In the genomic region with DNA sequence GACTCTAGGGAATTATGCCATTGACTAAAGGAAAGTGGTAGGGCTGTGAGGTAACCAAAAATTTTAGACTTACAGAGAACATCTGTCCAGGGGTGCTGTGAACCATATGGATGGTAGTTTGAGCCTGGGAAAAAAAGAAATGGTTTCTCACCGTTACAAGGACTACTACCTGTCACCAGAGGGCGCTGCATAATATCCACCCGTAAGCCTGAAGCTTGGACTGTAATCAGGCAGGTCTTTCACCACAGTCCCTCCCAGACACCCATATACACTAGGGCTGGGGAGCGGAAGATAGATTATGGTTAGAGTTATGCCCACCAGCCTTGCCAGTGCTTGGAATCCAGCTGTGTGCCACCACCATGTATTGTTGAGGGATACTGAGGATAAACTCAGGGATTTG, we compare ENCODE assay signal across 9 mouse cellular contexts. TPM values are rescaled to one million over a fixed set of nuclear protein-coding genes. Genes with fewer than 3 reads are reported as not detected.
A peak's percentile ranks its signal among the peaks of the same experiment; 100 is the strongest.
DNase-seq lines count a peak whose midpoint lies in the region; ATAC-seq and TF ChIP-seq lines count a peak whose summit lies in the region.
"Had no signal": no experiment of that assay in that cellular context is flagged by ENCODE, and none has a peak within 500 bp of the region (broad histone marks: within the 10 kb centered on the region; RNA-seq: fewer than 3 reads in every experiment).

No protein-coding gene starts in this region.

- no peaks in the 10 kb centered on the region for H3K79me2 ChIP-seq in CH12.LX (replicated peaks; ENCODE audit: control insufficient read depth, extremely low read depth, insufficient read depth, poor library complexity, severe bottlenecking)

- no peak overlapping the region for H3K4me3 ChIP-seq in hindbrain, embryonic 14.5 days (replicated peaks; ENCODE audit: low read length)
- H3K4me3 ChIP-seq in hindbrain, embryonic 16.5 days (ENCODE audit: low read length): no peak overlapping the region
- H3K4me3 ChIP-seq in CH12.LX (replicated peaks in 1 of 3; ENCODE audit: low read depth in 2 of 3, low read length in 2 of 3, poor library complexity in 1 of 3): no peak overlapping the region
- no peak overlapping the region for H3K4me3 ChIP-seq in embryonic facial prominence, embryonic 14.5 days (ENCODE audit: low read depth, low read length)
- no peak overlapping the region for H3K4me3 ChIP-seq in midbrain, postnatal 0 days (ENCODE audit: low read depth, low read length)
- H3K4me3 ChIP-seq: limb, embryonic 13.5 days had no signal

- H3K9me3 ChIP-seq in hindbrain, embryonic 14.5 days (ENCODE audit: control insufficient read depth, low read length): no peaks in the 10 kb centered on the region
- H3K9me3 ChIP-seq in hindbrain, embryonic 16.5 days (ENCODE audit: control insufficient read depth, low read length): no peaks in the 10 kb centered on the region
- H3K9me3 ChIP-seq in CH12.LX (replicated peaks; ENCODE audit: low read length): no peaks in the 10 kb centered on the region
- no peaks in the 10 kb centered on the region for H3K9me3 ChIP-seq in embryonic facial prominence, embryonic 14.5 days (ENCODE audit: control insufficient read depth, low read length)
- H3K9me3 ChIP-seq in midbrain, postnatal 0 days (ENCODE audit: low read length): no peaks in the 10 kb centered on the region
- H3K9me3 ChIP-seq: limb, embryonic 13.5 days had no signal

- no peaks in the 10 kb centered on the region for H3K4me1 ChIP-seq in hindbrain, embryonic 14.5 days (replicated peaks; ENCODE audit: control insufficient read depth, insufficient read depth, low read length)
- no peaks in the 10 kb centered on the region for H3K4me1 ChIP-seq in hindbrain, embryonic 16.5 days (ENCODE audit: control insufficient read depth, insufficient read depth, low read depth, low read length)
- H3K4me1 ChIP-seq in CH12.LX (ENCODE audit: control insufficient read depth in 1 of 2, insufficient read depth in 2 of 2): peaks cover 6 to 11% of the 10 kb centered on the region in 2 experiments
- H3K4me1 ChIP-seq in embryonic facial prominence, embryonic 14.5 days (ENCODE audit: control insufficient read depth, insufficient read depth, low read length): 0 out of 2 replicates have a peak, but pooled peaks cover under 1% of the 10 kb centered on the region
- H3K4me1 ChIP-seq in midbrain, postnatal 0 days (ENCODE audit: insufficient read depth, low read length): no peaks in the 10 kb centered on the region

- ATAC-seq in hindbrain, embryonic 14.5 days (ENCODE audit: low FRiP score): no peak
- no peak for ATAC-seq in hindbrain, embryonic 16.5 days
- no peak for ATAC-seq in embryonic facial prominence, embryonic 14.5 days (ENCODE audit: low read depth)
- ATAC-seq in midbrain, postnatal 0 days (ENCODE audit: low FRiP score): no peak

- 26% methylated on average over 4 of the region's 4 CpGs for WGBS in hindbrain, embryonic 14.5 days
- WGBS in hindbrain, embryonic 16.5 days: 26% methylated on average over 4 of the region's 4 CpGs
- 18% methylated on average over 4 of the region's 4 CpGs for WGBS in embryonic facial prominence, embryonic 14.5 days
- WGBS in midbrain, postnatal 0 days: 24% methylated on average over 4 of the region's 4 CpGs

- no peak overlapping the region for H3K4me2 ChIP-seq in hindbrain, embryonic 14.5 days (replicated peaks)
- H3K4me2 ChIP-seq in hindbrain, embryonic 16.5 days (ENCODE audit: low read length): no peak overlapping the region
- H3K4me2 ChIP-seq in CH12.LX (ENCODE audit: insufficient read depth, low read depth, poor library complexity, severe bottlenecking): no peak overlapping the region
- no peak overlapping the region for H3K4me2 ChIP-seq in embryonic facial prominence, embryonic 14.5 days (ENCODE audit: low read depth, low read length)
- H3K4me2 ChIP-seq in midbrain, postnatal 0 days (ENCODE audit: low read depth, low read length, poor library complexity, severe bottlenecking): no peak overlapping the region
- H3K4me2 ChIP-seq: limb, embryonic 13.5 days had no signal

- TF ChIP-seq CTCF in CH12.LX (conservative IDR thresholded peaks at IDR 0.05 in 1 of 2, IDR thresholded peaks at IDR 0.05 in 1 of 2; ENCODE audit: low read depth in 2 of 2, low read length in 2 of 2): peak; percentile 83 to 93
- TF ChIP-seq CTCF in midbrain, postnatal 0 days (IDR thresholded peaks at IDR 0.05): peak; percentile 70

- H3K27ac ChIP-seq in hindbrain, embryonic 14.5 days: no peak overlapping the region
- no peak overlapping the region for H3K27ac ChIP-seq in hindbrain, embryonic 16.5 days (ENCODE audit: low read depth, low read length)
- no peak overlapping the region for H3K27ac ChIP-seq in CH12.LX (ENCODE audit: insufficient read depth, low read depth)
- no peak overlapping the region for H3K27ac ChIP-seq in embryonic facial prominence, embryonic 14.5 days (replicated peaks; ENCODE audit: low read depth, low read length)
- no peak overlapping the region for H3K27ac ChIP-seq in midbrain, postnatal 0 days (ENCODE audit: low read depth, low read length)
- H3K27ac ChIP-seq: limb, embryonic 13.5 days had no signal

- H3K9ac ChIP-seq in hindbrain, embryonic 14.5 days: no peak overlapping the region
- H3K9ac ChIP-seq in hindbrain, embryonic 16.5 days (ENCODE audit: low read depth, low read length): no peak overlapping the region
- H3K9ac ChIP-seq in CH12.LX (ENCODE audit: insufficient read depth, low read depth): no peak overlapping the region
- no peak overlapping the region for H3K9ac ChIP-seq in embryonic facial prominence, embryonic 14.5 days (ENCODE audit: low read depth, low read length)
- no peak overlapping the region for H3K9ac ChIP-seq in midbrain, postnatal 0 days (replicated peaks; ENCODE audit: low read length, poor library complexity, severe bottlenecking)
- H3K9ac ChIP-seq: limb, embryonic 13.5 days had no signal

- peak; percentile 81 for TF ChIP-seq RAD21 in CH12.LX (IDR thresholded peaks at IDR 0.05; ENCODE audit: low read depth, low read length)

- TF ChIP-seq POLR2A in CH12.LX (IDR thresholded peaks at IDR 0.05; ENCODE audit: low read depth, low read length): no peak

- in situ Hi-C loops in CH12.LX (cut with MboI; ENCODE audit: low pct_ligation_motif_present, low pct_unique_long_range_greater_than_20kb, low sequenced_read_pairs): no loop called here

- H3K36me3 ChIP-seq in hindbrain, embryonic 14.5 days (replicated peaks; ENCODE audit: control insufficient read depth, insufficient read depth): no peaks in the 10 kb centered on the region
- H3K36me3 ChIP-seq in hindbrain, embryonic 16.5 days (ENCODE audit: control insufficient read depth, insufficient read depth, low read length): no peaks in the 10 kb centered on the region
- peaks cover 0 to 41% of the 10 kb centered on the region in 2 experiments for H3K36me3 ChIP-seq in CH12.LX (replicated peaks in 1 of 2; ENCODE audit: control insufficient read depth in 1 of 2, insufficient read depth in 1 of 2, low read length in 1 of 2)
- H3K36me3 ChIP-seq in embryonic facial prominence, embryonic 14.5 days (ENCODE audit: control insufficient read depth, insufficient read depth, low read length): no peaks in the 10 kb centered on the region
- no peaks in the 10 kb centered on the region for H3K36me3 ChIP-seq in midbrain, postnatal 0 days (ENCODE audit: insufficient read depth, low read length)
- H3K36me3 ChIP-seq: limb, embryonic 13.5 days had no signal

- no peak for TF ChIP-seq EP300 in CH12.LX (IDR thresholded peaks at IDR 0.05; ENCODE audit: low read length)

- dilution Hi-C loops in CH12.LX (cut with MboI; ENCODE audit: extremely low pct_ligation_motif_present, extremely low pct_unique_long_range_greater_than_20kb, low sequenced_read_pairs): no loop called here

- peak; percentile 57 for DNase-seq in hindbrain, embryonic 14.5 days (ENCODE audit: low spot score)
- DNase-seq in CH12.LX (ENCODE audit: extremely low read depth): peak; percentile 82
- DNase-seq in adrenal gland, adult 18-20 months (ENCODE audit: low spot score in 2 of 2): peak; percentile 42 to 48
- DNase-seq in embryonic facial prominence, embryonic 14.5 days (ENCODE audit: low spot score): peak; percentile 60
- peak; percentile 17 for DNase-seq in layer of hippocampus, adult 9-11 months
- DNase-seq in midbrain, postnatal 0 days (ENCODE audit: low spot score): peak; percentile 65
- DNase-seq in yolk sac, embryonic 10.5 days (ENCODE audit: low spot score): peak; percentile 32

- no peaks in the 10 kb centered on the region for H3K27me3 ChIP-seq in hindbrain, embryonic 14.5 days (ENCODE audit: control insufficient read depth, insufficient read depth, low read length)
- H3K27me3 ChIP-seq in hindbrain, embryonic 16.5 days (replicated peaks; ENCODE audit: control insufficient read depth, insufficient read depth, low read length): no peaks in the 10 kb centered on the region
- no peaks in the 10 kb centered on the region for H3K27me3 ChIP-seq in CH12.LX (replicated peaks)
- no peaks in the 10 kb centered on the region for H3K27me3 ChIP-seq in embryonic facial prominence, embryonic 14.5 days (replicated peaks; ENCODE audit: control insufficient read depth, insufficient read depth, low read length)
- no peaks in the 10 kb centered on the region for H3K27me3 ChIP-seq in midbrain, postnatal 0 days (ENCODE audit: insufficient read depth, low read length)
- H3K27me3 ChIP-seq: limb, embryonic 13.5 days had no signal

TF ChIP-seq in CH12.LX, 34 proteins besides CTCF, POLR2A, EP300 and RAD21 (continues in another document):
- TF ChIP-seq SMC3 (IDR thresholded peaks at IDR 0.05; ENCODE audit: low read depth, low read length): peak; percentile 95

RNA-seq across cellular contexts. Expression of gene Lgals9, which starts 17.4 kb away (rescaled TPM):
- 12.2 and 13.7 TPM in 2 replicates for polyA plus RNA-seq in hindbrain, embryonic 14.5 days (2014; fragmentation: Nextera tagmentation; extraction: Ambion mirVana)
- polyA plus RNA-seq in hindbrain, embryonic 16.5 days (2015; fragmentation: Nextera tagmentation; extraction: Ambion mirVana): 14.7 and 18.3 TPM in 2 replicates
- total RNA-seq in CH12.LX (2012; rRNA removed): 3.2 and 4.9 TPM in 2 replicates
- total RNA-seq in CH12.LX (2014; rRNA removed): 3.7 and 5.0 TPM in 2 replicates
- polyA plus RNA-seq in CH12.LX (2012; ENCODE audit: insufficient read length, low read depth): 16.1 and 16.4 TPM in 2 replicates
- 10 to 100 TPM; 20.9 to 23.1 TPM for total RNA-seq in adrenal gland, adult 18-20 months (2021)
- polyA plus RNA-seq in embryonic facial prominence, embryonic 14.5 days (2014; fragmentation: Nextera tagmentation; extraction: Ambion mirVana): 51.4 and 52.1 TPM in 2 replicates
- total RNA-seq in midbrain, postnatal 0 days (2014; rRNA removed): 15.7 and 16.0 TPM in 2 replicates
- 16.5 and 19.9 TPM in 2 replicates for polyA plus RNA-seq in midbrain, postnatal 0 days (2015; fragmentation: Nextera tagmentation; extraction: Ambion mirVana)

RNA-seq across cellular contexts. Expression of gene Nos2, which starts 46.8 kb away (rescaled TPM):
- 1.1 TPM in 2 replicates for polyA plus RNA-seq in hindbrain, embryonic 14.5 days (2014; fragmentation: Nextera tagmentation; extraction: Ambion mirVana)
- polyA plus RNA-seq in hindbrain, embryonic 16.5 days (2015; fragmentation: Nextera tagmentation; extraction: Ambion mirVana): 0.96 and 1.2 TPM in 2 replicates
- total RNA-seq in CH12.LX (2012; rRNA removed): 0.80 and 3.4 TPM in 2 replicates
- total RNA-seq in CH12.LX (2014; rRNA removed): 1.3 and 1.6 TPM in 2 replicates
- 1.8 and 2.0 TPM in 2 replicates for polyA plus RNA-seq in CH12.LX (2012; ENCODE audit: insufficient read length, low read depth)
- 1 to 10 TPM in 1 of 2 experiments, under 1 TPM in 1; 0.30 to 1.7 TPM for total RNA-seq in adrenal gland, adult 18-20 months (2021)
- polyA plus RNA-seq in embryonic facial prominence, embryonic 14.5 days (2014; fragmentation: Nextera tagmentation; extraction: Ambion mirVana): 2.1 TPM in 2 replicates
- total RNA-seq in midbrain, postnatal 0 days (2014; rRNA removed): 0.22 and 1.3 TPM in 2 replicates
- polyA plus RNA-seq in midbrain, postnatal 0 days (2015; fragmentation: Nextera tagmentation; extraction: Ambion mirVana): 0.38 TPM in 2 replicates

Comparison
In these comparisons a context has a peak if more than half of its experiments do, and no peak if none do; other contexts are left out.
1. DNase-seq: peak in every context shown above with its lines; median percentile 82 in CH12.LX; 65 in midbrain, postnatal 0 days; 60 in embryonic facial prominence, embryonic 14.5 days; 57 in hindbrain, embryonic 14.5 days; 45 in adrenal gland, adult 18-20 months; 32 in yolk sac, embryonic 10.5 days; 17 in layer of hippocampus, adult 9-11 months.